Mouse (Mus musculus) layer of hippocampus, postnatal 25 days (tissue): ENCODE measurements around the gene Scml4. TPM values are rescaled to one million over a fixed set of nuclear protein-coding genes. Genes with fewer than 3 reads are reported as not detected.

Experiments
- DNase-seq, 2 experiments: peaks; one replicate each; pipeline ENCODE4 v3.0.0; 2022; ENCODE audit warnings: mixed read lengths in 2 of 2, low spot score in 1 of 2; ENCODE audit errors: extremely low spot score in 1 of 2
- total RNA-seq, 2 experiments: library from RNA; stranded (reverse); gene quantifications; 2 replicates each; pipeline ENCODE4 v1.2.3; 2021

The Scml4 gene
- total RNA-seq, 2 experiments from 2014 or later: 5.1 to 5.3 TPM

- no peak for DNase-seq
These were observed 37.5 kb downstream of the Scml4 start for GRCm38 (mm10) chr10:42897632-42898031.

- no peak for DNase-seq
These were observed 41.2 kb downstream of the Scml4 start for GRCm38 (mm10) chr10:42901361-42901760.

- no peak for DNase-seq
These were observed 42.9 kb downstream of the Scml4 start for GRCm38 (mm10) chr10:42903054-42903453.

GRCm38 (mm10) chr10:42908562-42908961, 48.4 kb downstream of the Scml4 start:
- DNase-seq: no peak

- DNase-seq: no peak
These were observed 50.4 kb downstream of the Scml4 start for GRCm38 (mm10) chr10:42910567-42910966.

GRCm38 (mm10) chr10:42912056-42912455, 51.9 kb downstream of the Scml4 start:
- DNase-seq: no peak

- no peak for DNase-seq
These were observed 53.0 kb downstream of the Scml4 start for GRCm38 (mm10) chr10:42913196-42913595.

GRCm38 (mm10) chr10:42914146-42914545, 54.0 kb downstream of the Scml4 start:
- DNase-seq: no peak

- DNase-seq: no peak
These were observed 57.2 kb downstream of the Scml4 start for GRCm38 (mm10) chr10:42917355-42917754.

GRCm38 (mm10) chr10:42919786-42920185, 59.6 kb downstream of the Scml4 start:
- DNase-seq: no peak

GRCm38 (mm10) chr10:42925103-42925866, 65.1 kb downstream of the Scml4 start:
- no peak for DNase-seq

- no peak for DNase-seq
These were observed 70.0 kb downstream of the Scml4 start for GRCm38 (mm10) chr10:42930121-42930650.

GRCm38 (mm10) chr10:42932862-42933480, 72.8 kb downstream of the Scml4 start:
- DNase-seq: no peak

- no peak for DNase-seq
These were observed 74.5 kb downstream of the Scml4 start for GRCm38 (mm10) chr10:42934672-42935071.

- DNase-seq: no peak
These were observed 76.0 kb downstream of the Scml4 start for GRCm38 (mm10) chr10:42936205-42936604.

- DNase-seq: no peak
These were observed 78.2 kb downstream of the Scml4 start for GRCm38 (mm10) chr10:42938361-42938760.

- DNase-seq: no peak
These were observed 79.5 kb downstream of the Scml4 start for GRCm38 (mm10) chr10:42939691-42940090.

GRCm38 (mm10) chr10:42940193-42941050, 80.3 kb downstream of the Scml4 start:
- no peak for DNase-seq

GRCm38 (mm10) chr10:42941278-42941677, 81.1 kb downstream of the Scml4 start:
- no peak for DNase-seq

- DNase-seq: peak; percentile 29 to 43
These were observed 81.6 kb downstream of the Scml4 start for GRCm38 (mm10) chr10:42941697-42942221.

GRCm38 (mm10) chr10:42942300-42942699, 82.1 kb downstream of the Scml4 start:
- DNase-seq: peak in 1 of 2 experiments; percentile 42
